Mouse (Mus musculus) ES-E14 (cell line): ENCODE results near the gene Lpp.
"Not testable (repeated sequence)": the region's sequence is repeated elsewhere in the genome, so short reads cannot be mapped to it uniquely, and the experiment has no call there.

Experiments
- CHD2 ChIP-seq: IDR thresholded peaks from 2 replicates; pipeline ENCODE4 v1.6.1; 2014; ENCODE audit warnings: mild to moderate bottlenecking, low read depth, low read length, inconsistent platforms
- ZC3H11A ChIP-seq: IDR thresholded peaks from 2 replicates; pipeline ENCODE4 v1.6.1; 2012; ENCODE audit warnings: low read depth, mild to moderate bottlenecking, inconsistent platforms, low read length, borderline replicate concordance
- ZNF384 ChIP-seq: IDR thresholded peaks from 2 replicates; pipeline ENCODE4 v1.6.1; 2012; ENCODE audit warnings: low read depth, low read length, inconsistent platforms

DNA sequence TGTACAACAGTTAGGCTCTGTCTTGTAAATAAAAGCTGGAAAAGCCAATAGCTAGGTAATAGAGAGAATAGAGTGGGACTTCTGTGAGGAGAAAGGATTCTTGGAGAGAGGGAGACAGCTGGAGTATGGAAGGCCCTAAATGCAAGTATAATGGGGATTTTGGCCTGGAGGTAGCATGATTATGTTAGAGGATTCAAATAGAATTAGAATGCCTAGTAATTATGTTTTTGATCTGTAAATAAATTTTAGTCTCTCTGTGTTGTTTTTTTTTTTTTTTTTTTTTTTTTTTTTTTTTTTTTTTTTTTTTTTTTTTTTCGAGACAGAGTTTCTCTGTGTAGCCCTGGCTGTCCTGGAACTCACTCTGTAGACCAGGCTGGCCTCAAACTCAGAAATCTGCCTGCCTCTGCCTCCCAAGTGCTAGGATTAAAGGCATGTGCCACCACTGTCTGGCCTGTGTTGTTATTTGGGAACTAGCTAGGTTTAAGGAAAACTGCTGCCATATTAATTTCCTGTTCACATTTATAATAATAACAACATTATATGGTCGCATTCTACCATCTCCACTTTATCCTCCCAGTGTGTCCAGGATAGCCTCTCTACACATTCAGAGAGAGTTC lies 628.5 kb downstream of the Lpp start:
- not testable (repeated sequence) for TF ChIP-seq CHD2, ZC3H11A
- peak; percentile 79 for TF ChIP-seq ZNF384
